Mouse (Mus musculus) granulocyte monocyte progenitor cell, adult 5-6 weeks (primary cell): ENCODE data around the gene Zdhhc1. TPM values are rescaled to one million over a fixed set of nuclear protein-coding genes. Genes with fewer than 3 reads are reported as not detected.

Experiments used
- ATAC-seq: replicated peaks from 2 replicates; pipeline ENCODE4 v1.8.0; 2016; ENCODE audit warnings: mild to moderate bottlenecking, moderate TSS enrichment, inconsistent platforms; ENCODE audit not compliant: poor library complexity, severe bottlenecking
- total RNA-seq, 2 experiments: library from RNA; stranded (forward) in 1 of 2; stranded (reverse) in 1 of 2; fragments of 200-712, 200-1000 nt in 1 of 2; fragments of >200 nt in 1 of 2; fragmentation: Nextera tagmentation in 1 of 2; gene quantifications; 2 replicates each; pipeline ENCODE4 v1.2.3; 2014 to 2017

The Zdhhc1 gene
- total RNA-seq, 2 experiments from 2014 or later: 1.8 to 3.6 TPM

- ATAC-seq: peak; percentile 40
Measured at GRCm38 (mm10) chr8:105518436-105519313, 22.0 kb upstream of the Zdhhc1 start, which contains the start of gene Hsd11b2. TSS of gene Hsd11b2 (plus strand) at chr8:105518755.

- ATAC-seq: no peak
Measured at GRCm38 (mm10) chr8:105517346-105517745, 20.6 kb upstream of the Zdhhc1 start.

DNA sequence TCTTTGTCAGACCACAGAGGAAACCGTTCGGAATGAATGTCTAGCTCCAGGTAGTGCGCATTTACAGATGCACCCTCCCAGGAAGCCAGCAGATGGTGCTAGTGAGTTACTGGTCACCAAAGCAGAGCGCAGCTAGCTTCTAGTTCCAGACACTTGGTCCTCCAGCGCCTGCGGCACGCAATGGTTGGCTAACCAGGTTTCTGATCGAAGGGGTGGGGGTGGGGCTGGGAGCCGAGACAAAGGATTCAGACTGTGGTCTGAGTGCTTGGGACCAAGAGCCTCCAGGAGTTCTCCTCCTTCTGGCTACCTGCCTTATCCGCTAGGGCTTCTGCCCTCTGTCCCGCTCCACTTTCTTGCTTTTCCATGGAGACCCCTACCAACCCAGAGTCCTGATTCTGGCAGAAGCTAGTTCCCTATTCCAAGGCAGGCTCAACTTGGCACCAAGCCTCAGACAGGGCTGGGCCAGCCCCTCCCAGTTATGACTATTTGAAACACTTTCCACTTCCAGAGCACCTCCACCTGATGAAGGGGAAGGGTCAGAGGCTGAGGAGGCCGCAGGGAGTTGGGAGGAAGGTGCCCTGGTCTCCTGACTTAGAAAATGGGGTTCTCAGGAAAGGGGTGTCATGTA, 19.4 kb upstream of the Zdhhc1 start:
- peak; percentile 84 for ATAC-seq

GRCm38 (mm10) chr8:105514656-105515055, 18.0 kb upstream of the Zdhhc1 start:
- ATAC-seq: no peak

DNA sequence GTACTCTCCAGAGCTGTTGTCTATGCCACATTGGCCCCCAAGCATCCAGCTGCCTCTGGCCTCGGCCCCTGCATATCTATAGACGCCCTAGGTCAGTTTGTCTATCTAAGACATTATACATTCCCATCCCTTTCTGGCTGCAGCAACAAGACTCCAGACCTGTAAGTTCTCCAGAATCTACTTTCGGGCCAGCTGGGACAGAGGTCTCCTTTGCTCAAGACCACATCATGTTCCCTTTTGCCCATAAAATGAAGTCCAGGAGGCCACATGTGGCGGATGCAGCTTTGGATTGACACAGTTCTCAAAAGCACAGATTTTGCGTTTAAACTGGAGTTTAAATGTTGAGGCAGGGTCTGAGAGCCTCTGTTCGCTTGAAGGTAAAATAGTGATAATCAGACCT, 17.5 kb upstream of the Zdhhc1 start:
- no peak for ATAC-seq

GRCm38 (mm10) chr8:105509997-105510735, 13.5 kb upstream of the Zdhhc1 start:
- ATAC-seq: no peak

- no peak for ATAC-seq
Measured at GRCm38 (mm10) chr8:105508758-105509157, 12.1 kb upstream of the Zdhhc1 start.

GRCm38 (mm10) chr8:105506977-105507376, 10.3 kb upstream of the Zdhhc1 start:
- peak; percentile 72 for ATAC-seq

DNA sequence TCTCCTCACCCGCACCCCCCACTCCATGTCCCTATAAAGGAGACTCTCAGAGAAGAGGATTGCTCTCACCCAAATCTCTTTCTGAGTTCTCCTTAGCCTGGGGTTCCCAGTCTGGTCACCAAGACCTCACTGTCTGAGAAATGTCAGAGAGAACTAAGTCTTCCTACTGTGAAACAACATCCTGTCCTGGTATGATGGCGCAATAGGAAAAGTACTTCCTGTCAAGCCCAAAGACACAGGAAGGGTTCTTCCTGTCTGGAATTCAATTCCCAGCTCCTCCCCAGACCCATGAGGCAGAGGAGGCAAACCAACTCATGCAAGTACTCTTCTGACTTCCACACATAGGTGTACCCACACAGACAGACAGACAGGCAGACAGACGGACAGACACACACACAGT, 7.9 kb upstream of the Zdhhc1 start:
- ATAC-seq: peak; percentile 46

DNA sequence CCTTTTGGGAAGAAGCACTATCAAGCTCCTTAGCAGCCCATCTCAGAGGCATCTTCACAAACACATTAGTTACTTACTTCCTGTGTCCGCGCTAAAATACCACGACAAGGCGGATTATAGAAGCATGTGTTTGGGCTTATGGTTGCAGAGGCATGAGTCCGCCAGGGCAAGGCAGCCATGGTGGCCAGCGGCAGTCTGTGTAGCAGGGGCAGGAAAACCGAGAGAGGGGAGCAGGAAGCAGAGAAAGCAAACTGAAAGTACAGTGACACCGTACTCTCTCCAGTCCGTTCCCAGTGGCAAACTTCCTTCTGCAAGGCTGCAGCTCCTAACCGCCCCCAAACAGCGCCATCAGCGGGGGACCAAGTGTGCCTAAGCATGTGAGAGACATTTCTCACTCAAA, 3.1 kb upstream of the Zdhhc1 start:
- peak; percentile 41 for ATAC-seq

- no peak for ATAC-seq
Measured at GRCm38 (mm10) chr8:105495350-105496302, 1.1 kb downstream of the Zdhhc1 start.

DNA sequence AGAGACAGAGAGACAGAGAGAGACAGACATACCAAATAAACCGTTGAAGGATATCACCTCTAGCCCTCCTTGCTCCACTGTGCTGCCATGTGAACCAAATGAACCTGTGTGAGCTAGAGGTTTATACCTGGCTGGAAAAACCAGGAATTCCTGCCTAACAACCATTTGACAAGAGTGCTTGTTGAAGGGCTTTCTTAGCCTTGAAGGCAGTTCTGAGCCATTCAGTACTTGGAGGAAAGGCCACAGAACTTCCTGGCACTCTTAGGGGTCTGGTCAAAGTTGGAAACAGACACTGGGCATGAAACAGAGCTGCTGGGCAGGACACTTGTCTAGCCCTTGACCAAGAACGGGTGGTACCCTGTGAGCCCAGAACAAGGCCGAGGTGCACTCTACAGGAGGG, 2.1 kb downstream of the Zdhhc1 start:
- ATAC-seq: no peak

DNA sequence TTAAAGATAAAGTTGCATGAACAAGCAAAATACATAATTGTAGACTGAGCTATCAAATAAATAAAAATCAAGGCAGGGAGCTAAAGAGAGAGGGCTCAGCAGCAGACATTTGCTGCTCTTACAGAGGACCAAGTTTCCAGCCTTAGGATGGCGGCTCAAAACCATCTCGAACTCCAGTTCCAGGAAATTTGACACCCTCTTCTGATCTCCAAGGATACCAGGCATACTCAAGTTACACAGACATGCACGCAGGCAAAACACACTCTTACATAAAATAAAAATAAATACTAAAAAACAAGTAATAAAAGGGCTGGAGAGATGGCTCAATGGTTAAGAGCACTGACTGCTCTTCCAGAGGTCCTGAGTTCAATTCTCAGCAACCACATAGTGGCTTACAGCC, 3.2 kb downstream of the Zdhhc1 start:
- ATAC-seq: no peak

DNA sequence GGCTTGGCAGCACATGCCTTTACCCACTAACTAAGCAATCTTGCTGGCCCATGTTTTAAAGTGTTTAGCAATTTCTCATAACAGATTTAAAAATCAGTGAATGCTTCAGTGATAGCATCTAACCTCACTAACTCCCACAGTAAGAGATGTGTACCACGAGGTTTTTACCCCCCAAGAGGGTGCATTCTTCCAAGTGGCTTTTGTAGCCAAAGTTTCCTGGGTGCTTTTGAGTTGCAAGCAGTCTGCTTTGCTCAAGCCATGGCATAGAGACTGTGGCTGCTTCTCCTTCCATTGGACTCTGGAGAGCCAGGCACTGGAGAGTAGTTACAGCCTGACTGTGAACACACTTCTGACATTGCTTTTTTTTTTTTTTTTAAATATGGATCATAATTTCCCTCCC, 7.4 kb downstream of the Zdhhc1 start:
- ATAC-seq: no peak

GRCm38 (mm10) chr8:105488082-105488481, 8.6 kb downstream of the Zdhhc1 start:
- no peak for ATAC-seq

DNA sequence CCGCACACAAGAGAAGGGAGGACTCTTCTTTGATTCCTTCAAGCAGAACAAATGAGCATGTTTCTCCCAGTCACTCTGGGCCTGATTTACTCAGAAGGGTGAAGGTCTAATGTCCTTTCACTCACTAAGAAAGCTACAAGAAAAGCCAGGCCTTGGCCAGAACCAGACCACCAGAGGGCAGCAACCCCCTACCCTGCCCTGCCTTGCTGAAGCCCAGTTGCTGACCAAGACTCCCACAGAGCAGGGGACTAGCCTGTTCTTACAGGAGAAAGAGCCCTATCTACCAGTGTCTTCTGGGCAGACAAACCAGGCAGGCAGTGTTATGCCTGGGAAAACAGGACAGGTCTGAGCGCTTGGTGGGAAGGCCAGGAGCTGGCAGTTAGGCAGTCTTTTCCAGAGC, 12.3 kb downstream of the Zdhhc1 start:
- ATAC-seq: peak; percentile 54; the same call in 1 of the 2 replicates

DNA sequence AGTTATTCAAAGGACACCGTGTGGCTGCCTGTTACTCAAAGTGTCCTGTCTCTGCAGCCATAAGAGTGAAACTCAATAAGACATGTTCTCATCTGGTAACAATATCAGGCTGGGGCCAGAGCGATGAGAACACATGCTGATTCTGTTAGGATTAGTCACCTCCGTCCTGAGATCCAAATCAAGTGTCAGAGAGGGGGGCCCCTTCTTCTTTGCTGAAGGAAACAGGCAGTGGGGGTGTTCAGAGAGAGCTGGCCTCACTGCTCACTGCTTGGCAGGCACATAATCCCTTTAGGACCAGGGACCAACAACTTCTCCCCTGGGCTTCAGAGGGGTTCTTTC, 12.7 kb downstream of the Zdhhc1 start:
- ATAC-seq: no peak

- ATAC-seq: peak; percentile 49
Measured at GRCm38 (mm10) chr8:105483212-105484029, 13.3 kb downstream of the Zdhhc1 start.

GRCm38 (mm10) chr8:105482123-105482522, 14.6 kb downstream of the Zdhhc1 start:
- ATAC-seq: no peak
